Mouse (Mus musculus): ENCODE data around the gene Olfr1337.
"Not testable (repeated sequence)": the region's sequence is repeated elsewhere in the genome, so short reads cannot be mapped to it uniquely, and the experiment has no call there.

Olfr1337 gene

GRCm38 (mm10) chr4:118782486-118782885, at the start of gene Olfr1337:
Gene Olfr1337 (minus strand): TSS chr4:118782586.
- no peak for DNase-seq (ENCODE audit: low read depth, low spot score)

GRCm38 (mm10) chr4:118818921-118819320, 36.5 kb upstream of the Olfr1337 start:
- DNase-seq (ENCODE audit: low read depth, low spot score), result no peak

- no peak for DNase-seq (ENCODE audit: low read depth, low spot score)
Measured at GRCm38 (mm10) chr4:118809844-118810243, 27.5 kb upstream of the Olfr1337 start, which contains the start of gene Olfr1335. Gene Olfr1335 (minus strand): TSS chr4:118809944.

GRCm38 (mm10) chr4:118792796-118793195, 10.4 kb upstream of the Olfr1337 start:
- DNase-seq (ENCODE audit: low read depth, low spot score), result not testable (repeated sequence)

- DNase-seq (ENCODE audit: low read depth, low spot score), result no peak
Measured at GRCm38 (mm10) chr4:118758637-118759036, 23.7 kb downstream of the Olfr1337 start, which contains the start of gene Olfr1338. Gene Olfr1338 (minus strand): TSS chr4:118758737.

GRCm38 (mm10) chr4:118741881-118742280, 40.5 kb downstream of the Olfr1337 start:
- DNase-seq (ENCODE audit: low read depth, low spot score), result no peak

- peak; percentile 85 for DNase-seq (ENCODE audit: low read depth, low spot score)
Measured at GRCm38 (mm10) chr4:118740988-118741698, 41.2 kb downstream of the Olfr1337 start.

GRCm38 (mm10) chr4:118739574-118739973, 42.8 kb downstream of the Olfr1337 start:
- DNase-seq (ENCODE audit: low read depth, low spot score), result no peak

GRCm38 (mm10) chr4:118731875-118732274, 50.5 kb downstream of the Olfr1337 start, which contains the start of gene Olfr1339:
Gene Olfr1339 (plus strand): TSS chr4:118732175.
- DNase-seq (ENCODE audit: low read depth, low spot score), result no peak

All from WW6 (cell line).